Mouse (Mus musculus) macrophage (primary cell): ENCODE data around the gene Tardbp. TPM values are rescaled to one million over a fixed set of nuclear protein-coding genes. Genes with fewer than 3 reads are reported as not detected.

Experiments
- H3K27ac ChIP-seq: fragments of 350-480 bp; formaldehyde crosslinking; 2 replicates; pipeline ENCODE4 v1.9.0; 2021
- H3K36me3 ChIP-seq: fragments of 350-480 bp; formaldehyde crosslinking; 2 replicates; pipeline ENCODE4 v1.9.0; 2021; ENCODE audit errors: inconsistent target
- H3K4me3 ChIP-seq: fragments of 350-480 bp; formaldehyde crosslinking; 2 replicates; pipeline ENCODE4 v1.9.0; 2021; ENCODE audit errors: inconsistent target
- H3K79me2 ChIP-seq: fragments of 350-480 bp; formaldehyde crosslinking; 2 replicates; pipeline ENCODE4 v1.9.0; 2021; ENCODE audit errors: inconsistent target
- WGBS: methylation state at CpG from one replicate; pipeline ENCODE4 v1.1.7; 2026; ENCODE audit warnings: inconsistent platforms; ENCODE audit not compliant: missing documents; 5-methylcytosine and 5-hydroxymethylcytosine counted together
- polyA plus RNA-seq: library from polyadenylated mRNA; stranded (reverse); fragments of 250-400 nt; gene quantifications from 3 replicates; pipeline ENCODE4 v1.2.4, GENCODE M21; 2018; ENCODE audit warnings: inconsistent platforms

Gene Tardbp
- polyA plus RNA-seq, 1 experiment from 2014 or later: 170 TPM

GRCm38 (mm10) chr4:148600316-148600715 lies 26.5 kb downstream of the Tardbp start:
- no peaks in the 10 kb centered on the region for H3K36me3 ChIP-seq
- H3K79me2 ChIP-seq: no peaks in the 10 kb centered on the region
- 90% methylated on average over 4 of the region's 4 CpGs for WGBS

GRCm38 (mm10) chr4:148598826-148599225 lies 28.0 kb downstream of the Tardbp start:
- no peaks in the 10 kb centered on the region for H3K79me2 ChIP-seq
- H3K36me3 ChIP-seq: peaks cover 11% of the 10 kb centered on the region; the same call in 1 of the 2 replicates
- H3K4me3 ChIP-seq: no peak overlapping the region
- 97% methylated on average over 12 of the region's 12 CpGs for WGBS
- no peak overlapping the region for H3K27ac ChIP-seq

More at GRCm38 (mm10) chr4:148600316-148600715, 26.5 kb downstream of the Tardbp start:
- H3K27ac ChIP-seq: no peak overlapping the region
- H3K4me3 ChIP-seq: no peak overlapping the region

- Histone ChIP-seq H3K79me2 (peaks cover 12% of the 10 kb centered on the region), H3K4me3 (no peak overlapping the region), H3K27ac (no peak overlapping the region), H3K36me3 (peaks cover 11% of the 10 kb centered on the region; the same call in 1 of the 2 replicates)
- 97% methylated on average over 3 of the region's 3 CpGs for WGBS
These were observed 30.1 kb downstream of the Tardbp start for GRCm38 (mm10) chr4:148596731-148597130.

- Histone ChIP-seq H3K79me2 (peaks cover 12% of the 10 kb centered on the region), H3K4me3 (no peak overlapping the region), H3K27ac (no peak overlapping the region), H3K36me3 (peaks cover 11% of the 10 kb centered on the region; the same call in 1 of the 2 replicates)
- WGBS: 94% methylated on average over 6 of the region's 6 CpGs
These were observed 30.9 kb downstream of the Tardbp start for GRCm38 (mm10) chr4:148595916-148596315.

- H3K79me2 ChIP-seq: peaks cover 12% of the 10 kb centered on the region
- no peak overlapping the region for H3K27ac ChIP-seq
- H3K4me3 ChIP-seq: no peak overlapping the region
- H3K36me3 ChIP-seq: peaks cover 11% of the 10 kb centered on the region; the same call in 1 of the 2 replicates
- 94% methylated on average over 11 of the region's 11 CpGs for WGBS
These were observed 32.8 kb downstream of the Tardbp start for GRCm38 (mm10) chr4:148593996-148594395.

- Histone ChIP-seq H3K36me3 (peaks cover 11% of the 10 kb centered on the region; the same call in 1 of the 2 replicates), H3K27ac (no peak overlapping the region), H3K79me2 (peaks cover 12% of the 10 kb centered on the region), H3K4me3 (peak overlapping the region; percentile 58)
- under 1% methylated on average over 50 of the region's 53 CpGs for WGBS
These were observed 35.0 kb downstream of the Tardbp start for GRCm38 (mm10) chr4:148591637-148592380.

- Histone ChIP-seq H3K27ac (peak within 1 kb of the TSS; percentile 18; the same call in 1 of the 2 replicates), H3K79me2 (peaks cover 12% of the 10 kb centered on the region), H3K36me3 (peaks cover 11% of the 10 kb centered on the region; the same call in 1 of the 2 replicates), H3K4me3 (peak within 1 kb of the TSS; percentile 58)
- under 1% methylated on average over 41 of the region's 50 CpGs for WGBS
These were observed 35.6 kb downstream of the Tardbp start, which contains the start of gene Srm for GRCm38 (mm10) chr4:148591171-148591630. Gene Srm, plus strand, starts transcription at chr4:148591503.

GRCm38 (mm10) chr4:148590421-148591170 lies 36.2 kb downstream of the Tardbp start:
- WGBS: 3% methylated on average over 16 of the region's 18 CpGs
- peak overlapping the region; percentile 46 for H3K4me3 ChIP-seq
- H3K36me3 ChIP-seq: peaks cover 11% of the 10 kb centered on the region; the same call in 1 of the 2 replicates
- peaks cover 12% of the 10 kb centered on the region for H3K79me2 ChIP-seq
- peak overlapping the region; percentile 18; the same call in 1 of the 2 replicates for H3K27ac ChIP-seq

GRCm38 (mm10) chr4:148589565-148589964 lies 37.3 kb downstream of the Tardbp start:
- H3K27ac ChIP-seq: no peak overlapping the region
- H3K79me2 ChIP-seq: peaks cover 12% of the 10 kb centered on the region
- 95% methylated on average over 6 of the region's 8 CpGs for WGBS
- no peak overlapping the region for H3K4me3 ChIP-seq
- H3K36me3 ChIP-seq: peaks cover 5% of the 10 kb centered on the region; the same call in 1 of the 2 replicates

GRCm38 (mm10) chr4:148588793-148589192 lies 38.0 kb downstream of the Tardbp start:
- Histone ChIP-seq H3K27ac (no peak overlapping the region), H3K79me2 (peaks cover 12% of the 10 kb centered on the region), H3K36me3 (no peaks in the 10 kb centered on the region), H3K4me3 (no peak overlapping the region)
- 65% methylated on average over 9 of the region's 9 CpGs for WGBS

GRCm38 (mm10) chr4:148586648-148587047 lies 40.2 kb downstream of the Tardbp start:
- H3K27ac ChIP-seq: no peak overlapping the region
- peaks cover under 1% of the 10 kb centered on the region; the same call in 1 of the 2 replicates for H3K36me3 ChIP-seq
- no peak overlapping the region for H3K4me3 ChIP-seq
- WGBS: 42% methylated on average over 9 of the region's 9 CpGs
- no peaks in the 10 kb centered on the region; the same call in 1 of the 2 replicates for H3K79me2 ChIP-seq

- WGBS: 15% methylated on average over 4 of the region's 4 CpGs
These were observed 43.6 kb downstream of the Tardbp start for GRCm38 (mm10) chr4:148583257-148583656.

GRCm38 (mm10) chr4:148581422-148581821 lies 45.4 kb downstream of the Tardbp start:
- 93% methylated on average over 5 of the region's 5 CpGs for WGBS
- H3K36me3 ChIP-seq: peaks cover 45% of the 10 kb centered on the region

More at GRCm38 (mm10) chr4:148583257-148583656, 43.6 kb downstream of the Tardbp start:
- Histone ChIP-seq H3K27ac (no peak overlapping the region), H3K4me3 (no peak overlapping the region), H3K79me2 (no peaks in the 10 kb centered on the region), H3K36me3 (peaks cover 34% of the 10 kb centered on the region)

GRCm38 (mm10) chr4:148580765-148581164 lies 46.1 kb downstream of the Tardbp start:
- no peaks in the 10 kb centered on the region for H3K79me2 ChIP-seq
- peaks cover 52% of the 10 kb centered on the region for H3K36me3 ChIP-seq
- H3K27ac ChIP-seq: no peak overlapping the region
- H3K4me3 ChIP-seq: no peak overlapping the region
- WGBS: 94% methylated on average over 9 of the region's 9 CpGs

More at GRCm38 (mm10) chr4:148581422-148581821, 45.4 kb downstream of the Tardbp start:
- Histone ChIP-seq H3K4me3 (no peak overlapping the region), H3K27ac (no peak overlapping the region), H3K79me2 (no peaks in the 10 kb centered on the region)
